Mouse (Mus musculus) T-helper 17 cell (primary cell): ENCODE data around the gene Tbc1d2b.

Experiments
- in situ Hi-C, 2 experiments: fragments of 300-600 bp; cut with MboI, MseI; formaldehyde crosslinking; loops; 1 replicate in 1 of 2; 2 replicates in 1 of 2; pipeline ENCODE4 v1.15.1; 2025; ENCODE audit warnings: high pct_unique_total_duplicates in 2 of 2

The Tbc1d2b gene

GRCm38 (mm10) chr9:90182636-90183421 lies 87.8 kb downstream of the Tbc1d2b start:
- in situ Hi-C loops: no loop called here

GRCm38 (mm10) chr9:90181656-90182388 lies 88.8 kb downstream of the Tbc1d2b start:
- in situ Hi-C loops: no loop called here

GRCm38 (mm10) chr9:90179409-90179808 lies 91.2 kb downstream of the Tbc1d2b start:
- in situ Hi-C loops: no loop called here

GRCm38 (mm10) chr9:90173330-90173729 lies 97.3 kb downstream of the Tbc1d2b start:
- in situ Hi-C loops: no loop called here

- in situ Hi-C loops: no loop called here
Measured at GRCm38 (mm10) chr9:90172528-90173321, 97.9 kb downstream of the Tbc1d2b start.

- in situ Hi-C loops: no loop called here
Measured at GRCm38 (mm10) chr9:90171421-90171820, 99.2 kb downstream of the Tbc1d2b start.

GRCm38 (mm10) chr9:90169965-90170364 lies 100.6 kb downstream of the Tbc1d2b start:
- in situ Hi-C loops: no loop called here

GRCm38 (mm10) chr9:90166615-90167014 lies 104.0 kb downstream of the Tbc1d2b start:
- in situ Hi-C loops: no loop called here

GRCm38 (mm10) chr9:90165590-90165989 lies 105.0 kb downstream of the Tbc1d2b start:
- in situ Hi-C loops: no loop called here

- in situ Hi-C loops: no loop called here
Measured at GRCm38 (mm10) chr9:90164670-90165453, 105.7 kb downstream of the Tbc1d2b start.

- in situ Hi-C loops: no loop called here
Measured at GRCm38 (mm10) chr9:90163749-90164095, 106.9 kb downstream of the Tbc1d2b start.

- in situ Hi-C loops: no loop called here
Measured at GRCm38 (mm10) chr9:90162926-90163748, 107.5 kb downstream of the Tbc1d2b start, which contains the start of gene Adamts7. Adamts7 (plus strand) TSS chr9:90163069.

GRCm38 (mm10) chr9:90162243-90162925 lies 108.2 kb downstream of the Tbc1d2b start:
- in situ Hi-C loops: no loop called here
